Mouse (Mus musculus): ENCODE results near the gene Fam166a. TPM values are rescaled to one million over a fixed set of nuclear protein-coding genes. Genes with fewer than 3 reads are reported as not detected.
A peak's percentile ranks its signal among the peaks of the same experiment; 100 is the strongest.

Gene Fam166a
- polyA plus RNA-seq, 1 experiment from 2014 or later, result 0.69 TPM

DNA sequence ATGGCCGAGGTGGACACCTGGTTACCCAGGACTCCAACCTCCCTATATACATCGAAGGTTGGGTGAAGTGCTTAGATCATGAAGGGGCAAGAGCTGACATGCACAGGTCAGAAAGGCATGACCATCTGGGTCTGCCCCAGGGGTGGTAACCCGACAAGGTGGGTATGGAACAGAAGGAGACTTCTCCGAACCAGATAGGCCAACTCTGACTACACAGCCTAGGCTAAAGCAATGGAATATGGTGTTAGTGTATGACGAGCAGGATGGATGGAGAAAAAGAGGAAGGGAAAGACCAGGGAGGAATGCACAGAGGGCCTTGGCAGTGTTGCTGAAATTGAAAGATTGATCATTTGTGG, 32.0 kb upstream of the Fam166a start:
- no peak overlapping the region for H3K27ac ChIP-seq
- H3K9me3 ChIP-seq, result no peaks in the 10 kb centered on the region
- H3K9ac ChIP-seq, result no peak overlapping the region
- no peaks in the 10 kb centered on the region for H3K36me3 ChIP-seq
- ATAC-seq (ENCODE audit: borderline replicate concordance, extremely low read depth, low FRiP score, low TSS enrichment), result no peak
- 32% methylated on average over 5 of the region's 5 CpGs for WGBS
- peaks cover 21% of the 10 kb centered on the region for H3K27me3 ChIP-seq
- peak overlapping the region; percentile 49; the same call in 1 of the 2 replicates for H3K4me3 ChIP-seq
- peaks cover 22% of the 10 kb centered on the region for H3K4me1 ChIP-seq
- peak overlapping the region; percentile 97 for H3K4me2 ChIP-seq

- Histone ChIP-seq H3K4me3 (no peak overlapping the region), H3K36me3 (no peaks in the 10 kb centered on the region), H3K27me3 (peaks cover 10% of the 10 kb centered on the region), H3K27ac (no peak overlapping the region), H3K4me2 (no peak overlapping the region), H3K9ac (no peak overlapping the region), H3K4me1 (peaks cover 12% of the 10 kb centered on the region), H3K9me3 (no peaks in the 10 kb centered on the region)
- ATAC-seq (ENCODE audit: borderline replicate concordance, extremely low read depth, low FRiP score, low TSS enrichment), result no peak
- 79% methylated on average over 6 of the region's 6 CpGs for WGBS
Measured at GRCm38 (mm10) chr2:25187841-25188240, 30.7 kb upstream of the Fam166a start.

DNA sequence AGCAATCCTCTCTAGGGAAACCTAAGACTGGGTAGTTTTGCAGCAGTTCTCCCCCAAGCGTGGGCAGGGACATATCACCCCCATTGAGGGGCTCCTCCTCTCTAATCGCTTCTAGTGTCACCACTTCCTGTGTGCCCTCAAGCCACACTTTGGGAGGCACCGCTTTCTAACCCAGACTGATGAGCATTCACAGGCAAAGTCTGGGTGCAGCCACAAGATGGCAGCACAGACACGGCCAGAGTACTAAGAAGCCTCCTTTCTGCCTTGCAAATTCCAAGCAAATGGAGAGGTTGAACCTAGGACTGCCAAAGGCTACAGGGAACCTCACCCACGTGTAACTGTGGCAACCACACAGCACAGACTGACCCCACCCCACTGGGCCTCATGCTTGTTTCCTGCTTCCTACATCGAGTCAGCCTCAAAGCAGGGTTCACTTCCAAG, 25.2 kb upstream of the Fam166a start:
- 0 out of 2 replicates have a peak overlapping the region, but pooled peaks have one; percentile 15 for H3K27ac ChIP-seq
- H3K4me2 ChIP-seq, result peak overlapping the region; percentile 21; the same call in 1 of the 2 replicates
- ATAC-seq (ENCODE audit: borderline replicate concordance, extremely low read depth, low FRiP score, low TSS enrichment), result peak; percentile 68
- peak overlapping the region; percentile 17; the same call in 1 of the 2 replicates for H3K9ac ChIP-seq
- H3K4me3 ChIP-seq, result no peak overlapping the region
- peaks cover 9% of the 10 kb centered on the region for H3K27me3 ChIP-seq
- no peaks in the 10 kb centered on the region for H3K9me3 ChIP-seq
- no peaks in the 10 kb centered on the region for H3K36me3 ChIP-seq
- 2% methylated on average over 6 of the region's 6 CpGs for WGBS
- peaks cover 37% of the 10 kb centered on the region for H3K4me1 ChIP-seq

DNA sequence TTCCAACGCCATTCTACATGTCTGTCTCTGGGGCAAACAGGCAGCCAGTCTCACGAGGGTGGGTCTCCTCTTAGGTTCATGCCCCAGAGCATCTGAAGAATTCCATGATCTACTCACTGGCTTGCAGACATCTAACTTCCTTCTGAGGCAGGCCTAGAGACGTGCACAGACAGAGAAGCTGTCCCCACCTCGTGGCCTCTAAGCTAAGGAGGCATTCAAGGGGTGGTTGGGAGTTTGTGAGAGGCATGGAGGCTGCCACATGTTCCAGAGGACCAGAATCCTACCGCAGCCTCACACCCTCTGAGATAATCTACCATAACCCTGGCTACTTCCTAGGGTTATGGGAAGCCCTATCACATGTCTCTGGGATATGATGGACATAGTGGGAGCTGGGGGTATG, 24.5 kb upstream of the Fam166a start:
- Histone ChIP-seq H3K36me3 (peaks cover 3% of the 10 kb centered on the region; the same call in 1 of the 2 replicates), H3K4me2 (peak overlapping the region; percentile 14; the same call in 1 of the 2 replicates), H3K27me3 (peaks cover 9% of the 10 kb centered on the region), H3K4me3 (no peak overlapping the region), H3K4me1 (peaks cover 37% of the 10 kb centered on the region), H3K9ac (peak overlapping the region; percentile 17; the same call in 1 of the 2 replicates), H3K9me3 (no peaks in the 10 kb centered on the region), H3K27ac (no peak overlapping the region)
- ATAC-seq (ENCODE audit: borderline replicate concordance, extremely low read depth, low FRiP score, low TSS enrichment), result no peak
- 69% methylated on average over 5 of the region's 5 CpGs for WGBS

DNA sequence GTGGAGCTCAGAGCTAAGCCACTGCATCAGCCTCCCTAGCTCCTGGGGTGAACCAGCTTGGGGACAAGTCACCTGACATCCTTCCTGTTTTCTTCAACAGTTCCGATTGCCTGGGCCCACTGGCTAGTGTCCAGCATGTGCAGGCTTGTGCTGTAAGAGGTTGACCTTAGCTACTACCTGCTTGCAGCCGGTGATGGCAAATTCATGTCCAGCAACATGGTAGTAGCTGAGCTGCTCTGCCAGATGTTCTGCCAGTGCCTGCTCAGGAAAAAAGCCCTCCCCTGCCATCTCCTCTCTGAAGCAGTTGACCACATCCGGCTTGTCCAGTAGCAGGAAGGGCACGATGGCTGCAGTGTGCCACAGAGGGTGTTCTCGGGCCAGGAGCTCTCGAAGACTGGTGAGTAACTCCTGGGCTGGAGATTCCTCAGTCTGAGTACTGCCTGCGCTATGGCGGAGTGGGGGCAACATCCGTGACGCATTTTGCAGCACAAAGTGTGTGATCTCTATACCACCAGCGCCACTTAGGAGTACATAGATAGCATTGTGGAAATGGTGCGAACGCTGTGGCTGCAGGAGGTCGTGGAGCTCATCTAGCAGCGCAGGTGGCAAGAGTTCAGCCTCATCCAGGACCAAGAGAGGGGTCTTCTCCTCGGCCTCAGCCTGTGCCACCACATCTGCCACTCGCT, 23.9 kb upstream of the Fam166a start:
- H3K4me1 ChIP-seq, result peaks cover 37% of the 10 kb centered on the region
- H3K36me3 ChIP-seq, result peaks cover 7% of the 10 kb centered on the region
- ATAC-seq (ENCODE audit: borderline replicate concordance, extremely low read depth, low FRiP score, low TSS enrichment), result no peak
- H3K27ac ChIP-seq, result 0 out of 2 replicates have a peak overlapping the region, but pooled peaks have one; percentile 12
- WGBS, result 76% methylated on average over 17 of the region's 17 CpGs
- no peaks in the 10 kb centered on the region for H3K9me3 ChIP-seq
- no peak overlapping the region for H3K4me3 ChIP-seq
- peaks cover 9% of the 10 kb centered on the region for H3K27me3 ChIP-seq
- peak overlapping the region; percentile 65 for H3K4me2 ChIP-seq
- H3K9ac ChIP-seq, result no peak overlapping the region

DNA sequence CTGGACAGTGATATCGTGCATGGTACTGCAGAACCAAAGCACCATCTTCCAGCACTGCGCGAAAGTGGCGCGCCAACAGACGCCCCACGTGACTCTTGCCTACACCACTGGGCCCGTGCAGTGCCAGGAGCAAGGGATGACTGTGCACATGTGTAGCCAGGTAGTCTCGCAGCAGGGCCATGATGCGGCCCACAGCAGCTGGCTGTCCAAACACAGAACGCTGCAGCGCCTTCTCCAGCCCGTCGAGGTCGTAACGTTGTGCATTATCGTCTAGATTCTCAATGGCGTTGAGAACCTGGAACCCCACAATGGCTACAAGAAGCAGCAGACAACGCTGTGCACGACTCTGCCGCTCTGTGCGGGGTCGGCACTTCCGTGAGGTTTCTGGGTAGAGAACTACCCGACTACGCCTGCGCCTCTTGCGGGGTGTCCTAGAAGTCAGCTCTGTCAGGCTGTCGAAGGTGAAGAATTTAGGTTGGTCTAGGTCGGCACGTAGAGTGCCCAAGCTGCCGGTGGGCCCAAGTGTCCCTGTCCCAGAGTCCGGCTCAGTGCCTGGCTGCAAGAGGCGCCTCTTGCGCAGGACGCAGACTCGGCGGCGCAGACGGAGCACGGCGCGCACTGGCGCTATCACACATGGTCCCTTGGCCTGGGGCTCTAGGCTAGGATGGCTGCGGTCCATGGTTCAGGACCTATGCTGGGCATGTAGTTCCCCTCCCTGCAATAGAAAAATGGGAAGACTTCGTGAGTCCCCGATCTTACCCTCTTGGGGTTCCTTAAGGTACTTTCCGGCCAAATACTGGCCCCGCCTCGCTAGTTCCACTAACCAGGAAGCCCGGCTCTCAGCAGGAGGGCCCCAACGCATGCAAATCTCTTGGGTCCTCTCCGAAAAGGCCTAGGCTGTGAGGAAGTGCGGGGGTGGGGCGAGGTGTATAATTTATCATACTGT, 23.1 kb upstream of the Fam166a start:
- Histone ChIP-seq H3K36me3 (peaks cover 15% of the 10 kb centered on the region), H3K4me3 (peak overlapping the region; percentile 36), H3K4me1 (peaks cover 37% of the 10 kb centered on the region), H3K9me3 (no peaks in the 10 kb centered on the region), H3K27me3 (peaks cover 9% of the 10 kb centered on the region), H3K4me2 (peak overlapping the region; percentile 65), H3K27ac (peak overlapping the region; percentile 74), H3K9ac (peak overlapping the region; percentile 39)
- ATAC-seq (ENCODE audit: borderline replicate concordance, extremely low read depth, low FRiP score, low TSS enrichment), result peak; percentile 12; the same call in 1 of the 2 replicates
- WGBS, result 16% methylated on average over 55 of the region's 55 CpGs

GRCm38 (mm10) chr2:25196172-25196954, 22.2 kb upstream of the Fam166a start, which contains the start of gene Tor4a:
Gene Tor4a, minus strand, starts transcription at chr2:25196886.
- Histone ChIP-seq H3K27ac (peak within 1 kb of the TSS; percentile 74), H3K27me3 (peaks cover 9% of the 10 kb centered on the region), H3K4me3 (peak within 1 kb of the TSS; percentile 36), H3K9me3 (no peaks in the 10 kb centered on the region), H3K9ac (peak within 1 kb of the TSS; percentile 39), H3K4me2 (peak within 1 kb of the TSS; percentile 65), H3K36me3 (peaks cover 24% of the 10 kb centered on the region), H3K4me1 (peaks cover 37% of the 10 kb centered on the region)
- ATAC-seq (ENCODE audit: borderline replicate concordance, extremely low read depth, low FRiP score, low TSS enrichment), result peak; percentile 55
- 16% methylated on average over 8 of the region's 8 CpGs for WGBS

DNA sequence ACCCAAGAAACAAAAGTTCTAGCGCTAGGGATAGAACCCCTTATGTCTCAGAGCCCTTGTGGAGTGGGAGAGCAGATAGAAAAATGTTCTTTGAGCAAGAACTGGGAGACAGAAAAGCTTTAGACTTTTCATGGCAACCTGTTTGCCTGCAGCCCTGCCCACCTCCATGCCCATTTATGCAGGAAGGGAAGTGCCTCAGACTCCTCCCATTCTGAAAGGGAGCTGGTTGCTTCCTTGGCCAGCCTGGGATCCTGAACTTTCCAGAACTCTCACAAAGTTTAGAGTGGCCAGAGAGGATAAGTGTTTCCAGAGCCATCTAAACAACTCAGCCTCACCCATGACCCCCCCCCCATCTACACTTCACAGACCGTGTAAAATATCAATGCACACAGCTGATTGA, 21.4 kb upstream of the Fam166a start:
- peak overlapping the region; percentile 65 for H3K4me2 ChIP-seq
- peaks cover 32% of the 10 kb centered on the region for H3K36me3 ChIP-seq
- ATAC-seq (ENCODE audit: borderline replicate concordance, extremely low read depth, low FRiP score, low TSS enrichment), result no peak
- peaks cover 9% of the 10 kb centered on the region for H3K27me3 ChIP-seq
- peaks cover 37% of the 10 kb centered on the region for H3K4me1 ChIP-seq
- H3K9ac ChIP-seq, result no peak overlapping the region; the same call in 1 of the 2 replicates
- no peaks in the 10 kb centered on the region for H3K9me3 ChIP-seq
- H3K27ac ChIP-seq, result peak overlapping the region; percentile 74
- 21% methylated on average over 2 of the region's 2 CpGs for WGBS
- 0 out of 2 replicates have a peak overlapping the region, but pooled peaks have one; percentile 36 for H3K4me3 ChIP-seq

DNA sequence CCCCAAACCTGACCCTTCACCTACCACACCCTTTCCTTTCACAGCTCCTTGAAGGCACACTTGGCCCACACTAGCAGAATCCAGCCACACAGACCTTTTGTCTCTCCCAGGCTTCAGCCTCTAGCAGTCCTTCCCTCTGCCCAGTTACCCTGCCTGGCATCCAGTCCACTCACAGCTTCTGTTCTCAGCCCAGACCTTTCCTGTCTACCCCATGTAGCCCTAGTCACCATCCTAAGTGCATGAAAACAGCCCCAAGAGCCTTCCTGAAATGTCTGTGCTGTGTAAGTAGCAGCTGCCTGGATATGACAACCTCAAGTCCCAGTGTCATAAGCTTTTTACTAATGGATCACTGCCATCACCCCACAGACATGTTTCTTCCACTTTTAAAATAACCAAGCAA, 20.6 kb upstream of the Fam166a start:
- ATAC-seq (ENCODE audit: borderline replicate concordance, extremely low read depth, low FRiP score, low TSS enrichment), result no peak
- H3K9ac ChIP-seq, result no peak overlapping the region
- 0 out of 2 replicates have a peak overlapping the region, but pooled peaks have one; percentile 74 for H3K27ac ChIP-seq
- no peak overlapping the region for H3K4me2 ChIP-seq
- no peak overlapping the region for H3K4me3 ChIP-seq
- no peaks in the 10 kb centered on the region for H3K9me3 ChIP-seq
- H3K27me3 ChIP-seq, result peaks cover 9% of the 10 kb centered on the region
- H3K36me3 ChIP-seq, result peaks cover 40% of the 10 kb centered on the region
- H3K4me1 ChIP-seq, result peaks cover 36% of the 10 kb centered on the region

DNA sequence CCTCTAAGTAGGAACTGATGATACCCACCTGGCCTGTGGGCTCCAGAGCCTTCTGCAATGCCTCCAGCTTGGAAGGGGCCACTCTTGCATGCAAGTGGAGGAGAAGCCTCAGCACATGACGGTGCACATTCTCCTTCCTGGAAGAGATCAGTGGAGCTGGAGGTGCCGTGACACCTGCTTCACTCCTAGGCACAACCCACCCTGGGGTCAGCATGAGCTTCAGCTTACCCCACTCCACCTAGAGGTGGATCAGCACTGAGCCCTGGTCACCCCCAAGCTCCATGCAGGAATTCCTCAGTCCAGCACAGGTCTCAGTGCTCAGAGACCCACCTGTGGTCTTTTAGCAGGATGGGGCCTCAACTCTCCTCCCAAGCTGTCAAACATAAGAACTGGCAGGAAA, 17.9 kb upstream of the Fam166a start:
- Histone ChIP-seq H3K4me2 (no peak overlapping the region), H3K27me3 (peaks cover 2% of the 10 kb centered on the region; the same call in 1 of the 2 replicates), H3K36me3 (peaks cover 67% of the 10 kb centered on the region), H3K4me1 (peaks cover 16% of the 10 kb centered on the region), H3K9ac (no peak overlapping the region), H3K4me3 (no peak overlapping the region), H3K27ac (no peak overlapping the region), H3K9me3 (no peaks in the 10 kb centered on the region)
- WGBS, result 86% methylated on average over 2 of the region's 2 CpGs
- no peak for ATAC-seq (ENCODE audit: borderline replicate concordance, extremely low read depth, low FRiP score, low TSS enrichment)

- H3K36me3 ChIP-seq, result peaks cover 86% of the 10 kb centered on the region
- WGBS, result 62% methylated on average over 4 of the region's 4 CpGs
Measured at GRCm38 (mm10) chr2:25203631-25204214, 14.8 kb upstream of the Fam166a start.

More at GRCm38 (mm10) chr2:25203631-25204214, 14.8 kb upstream of the Fam166a start:
- no peaks in the 10 kb centered on the region for H3K27me3 ChIP-seq
- no peak overlapping the region for H3K9ac ChIP-seq
- ATAC-seq (ENCODE audit: borderline replicate concordance, extremely low read depth, low FRiP score, low TSS enrichment), result peak; percentile 28; the same call in 1 of the 2 replicates
- H3K9me3 ChIP-seq, result no peaks in the 10 kb centered on the region
- H3K4me3 ChIP-seq, result no peak overlapping the region
- H3K4me2 ChIP-seq, result no peak overlapping the region
- no peaks in the 10 kb centered on the region; the same call in 1 of the 2 replicates for H3K4me1 ChIP-seq
- H3K27ac ChIP-seq, result no peak overlapping the region

Data from lung, embryonic 15.5 days (tissue).